Mouse (Mus musculus): ENCODE data around the gene Zfp207. TPM values are rescaled to one million over a fixed set of nuclear protein-coding genes. Genes with fewer than 3 reads are reported as not detected.

The Zfp207 gene
- polyA plus RNA-seq, 1 experiment from 2014 or later = 258 TPM

GRCm38 (mm10) chr11:80446916-80447315 lies 63.8 kb downstream of the Zfp207 start:
- H3K4me3 ChIP-seq = no peak overlapping the region
- H3K27me3 ChIP-seq = no peaks in the 10 kb centered on the region
- no peak overlapping the region for H3K9ac ChIP-seq
- H3K4me1 ChIP-seq = no peaks in the 10 kb centered on the region
- no peak overlapping the region for H3K4me2 ChIP-seq
- 93% methylated on average over 3 of the region's 3 CpGs for WGBS
- no peaks in the 10 kb centered on the region for H3K9me3 ChIP-seq
- peaks cover 71% of the 10 kb centered on the region for H3K36me3 ChIP-seq
- no peak overlapping the region for H3K27ac ChIP-seq
- ATAC-seq (ENCODE audit: insufficient number of reproducible peaks, insufficient read depth, low FRiP score, low TSS enrichment, low read depth) = no peak

GRCm38 (mm10) chr11:80449859-80450258 lies 66.8 kb downstream of the Zfp207 start:
- WGBS = 91% methylated on average over 2 of the region's 2 CpGs
- Histone ChIP-seq H3K36me3 (peaks cover 68% of the 10 kb centered on the region), H3K27me3 (no peaks in the 10 kb centered on the region), H3K27ac (no peak overlapping the region), H3K4me3 (no peak overlapping the region), H3K4me2 (no peak overlapping the region), H3K4me1 (no peaks in the 10 kb centered on the region), H3K9me3 (no peaks in the 10 kb centered on the region), H3K9ac (no peak overlapping the region)
- ATAC-seq (ENCODE audit: insufficient number of reproducible peaks, insufficient read depth, low FRiP score, low TSS enrichment, low read depth) = no peak

- ATAC-seq (ENCODE audit: insufficient number of reproducible peaks, insufficient read depth, low FRiP score, low TSS enrichment, low read depth) = no peak
- Histone ChIP-seq H3K9ac (no peak overlapping the region), H3K9me3 (no peaks in the 10 kb centered on the region), H3K36me3 (peaks cover 68% of the 10 kb centered on the region), H3K4me3 (no peak overlapping the region), H3K4me1 (no peaks in the 10 kb centered on the region), H3K27me3 (no peaks in the 10 kb centered on the region), H3K27ac (no peak overlapping the region), H3K4me2 (no peak overlapping the region)
- 90% methylated on average over 3 of the region's 3 CpGs for WGBS
Measured at GRCm38 (mm10) chr11:80452242-80452641, 69.2 kb downstream of the Zfp207 start.

GRCm38 (mm10) chr11:80453198-80453597 lies 70.1 kb downstream of the Zfp207 start:
- Histone ChIP-seq H3K36me3 (peaks cover 70% of the 10 kb centered on the region), H3K4me2 (no peak overlapping the region), H3K4me1 (no peaks in the 10 kb centered on the region), H3K9me3 (no peaks in the 10 kb centered on the region), H3K27me3 (no peaks in the 10 kb centered on the region), H3K9ac (no peak overlapping the region), H3K4me3 (no peak overlapping the region), H3K27ac (no peak overlapping the region)
- no peak for ATAC-seq (ENCODE audit: insufficient number of reproducible peaks, insufficient read depth, low FRiP score, low TSS enrichment, low read depth)
- 97% methylated on average over 1 of the region's 1 CpGs for WGBS

Other genes with a start within 250 kb of the Zfp207 start
- gene Tefm, start 241.1 kb upstream of the Zfp207 start, polyA plus RNA-seq (2015; fragmentation: Nextera tagmentation; extraction: Ambion mirVana) = 31.4 and 32.3 TPM in 2 replicates
- gene Adap2, start 229.2 kb upstream of the Zfp207 start, polyA plus RNA-seq (2015; fragmentation: Nextera tagmentation; extraction: Ambion mirVana) = 0.74 and 1.4 TPM in 2 replicates
- 6.3 and 8.1 TPM in 2 replicates for gene Rnf135, start 199.4 kb upstream of the Zfp207 start, polyA plus RNA-seq (2015; fragmentation: Nextera tagmentation; extraction: Ambion mirVana)
- 52.8 and 63.4 TPM in 2 replicates for gene Rhot1, start 174.3 kb upstream of the Zfp207 start, polyA plus RNA-seq (2015; fragmentation: Nextera tagmentation; extraction: Ambion mirVana)
- 6.1 and 6.6 TPM in 2 replicates for gene Rhbdl3, start 82.4 kb upstream of the Zfp207 start, polyA plus RNA-seq (2015; fragmentation: Nextera tagmentation; extraction: Ambion mirVana)
- gene 5730455P16Rik, start 5.2 kb upstream of the Zfp207 start, polyA plus RNA-seq (2015; fragmentation: Nextera tagmentation; extraction: Ambion mirVana) = 25.4 and 28.0 TPM in 2 replicates
- 288 and 317 TPM in 2 replicates for gene Psmd11, start 45.3 kb downstream of the Zfp207 start, polyA plus RNA-seq (2015; fragmentation: Nextera tagmentation; extraction: Ambion mirVana)
- 3.7 and 4.0 TPM in 2 replicates for gene Cdk5r1, start 93.7 kb downstream of the Zfp207 start, polyA plus RNA-seq (2015; fragmentation: Nextera tagmentation; extraction: Ambion mirVana)

Measured in embryonic facial prominence, embryonic 13.5 days (tissue).